Comparison of ENCODE assay signal across 8 mouse cellular contexts in genomic region chr1:191717601-191718498, GRCm38 (mm10). TPM values are rescaled to one million over a fixed set of nuclear protein-coding genes. Genes with fewer than 3 reads are reported as not detected.
DNase-seq lines count a peak whose midpoint lies in the region; ATAC-seq and TF ChIP-seq lines count a peak whose summit lies in the region.

Gene Lpgat1 (plus strand): TSS chr1:191717834.

- DNase-seq in gastrocnemius, postnatal 25 days = peak; percentile 85
- DNase-seq in left cerebral cortex, postnatal 14 days (ENCODE audit: low spot score in 2 of 2) = peak; percentile 20 to 63
- DNase-seq in right cerebral cortex, postnatal 14 days = peak; percentile 53
- DNase-seq in urinary bladder, postnatal 25 days (ENCODE audit: low spot score) = peak; percentile 79

- TF ChIP-seq POLR2A in cortical plate, adult 2 months (IDR thresholded peaks at IDR 0.05; ENCODE audit: extremely low read depth, insufficient read depth, low read length) = no peak

- ATAC-seq in activated CD4-positive, CD25-positive, alpha-beta regulatory T cell, adult 4 months = peak; percentile 75
- peak; percentile 73 for ATAC-seq in inflammation-experienced regulatory T-cells, adult 6 months
- peak; percentile 71 for ATAC-seq in megakaryocyte progenitor cell, adult 5-6 weeks (replicated peaks; ENCODE audit: poor library complexity)

- peak within 1 kb of the TSS; percentile 99 for H3K27ac ChIP-seq in cortical plate, adult 2 months (ENCODE audit: insufficient read depth, low read length)

- no peak for TF ChIP-seq CTCF in cortical plate, adult 2 months (IDR thresholded peaks at IDR 0.05; ENCODE audit: extremely low read depth, insufficient read depth, low read length)

- H3K4me1 ChIP-seq in cortical plate, adult 2 months (ENCODE audit: control insufficient read depth, insufficient read depth, low read length) = peaks cover 1% of the 10 kb centered on the region

- H3K4me3 ChIP-seq in cortical plate, adult 2 months (ENCODE audit: insufficient read depth, low read length) = peak within 1 kb of the TSS; percentile 83

- intact Hi-C loops in left cerebral cortex, postnatal 14 days (cut with DNase I) = loop anchor here (2.0 to 5.0 kb wide), 2 partner anchors 103 to 141 kb away; partner anchors contain the start of genes Dtl, Ints7 and Nek2

RNA-seq across cellular contexts. Expression of gene Lpgat1, which starts in this region (rescaled TPM):
- 1 to 10 TPM; 6.2 to 6.6 TPM for polyA plus RNA-seq in activated CD4-positive, CD25-positive, alpha-beta regulatory T cell, adult 4 months (2017; shearing (Covaris generic))
- polyA plus RNA-seq in cortical plate, adult 2 months (2012; rRNA removed) = 74.0 and 74.2 TPM in 2 replicates
- total RNA-seq in gastrocnemius, postnatal 25 days (2021) = 10 to 100 TPM; 28.7 to 32.1 TPM
- polyA plus RNA-seq in inflammation-experienced regulatory T-cells, adult 6 months (2017; shearing (Covaris generic)) = 1 to 10 TPM; 7.2 to 8.7 (median 8.3) TPM
- total RNA-seq in left cerebral cortex, postnatal 14 days (2021) = 100 to 1,000 TPM; 141 to 153 TPM
- 28.1 and 30.0 TPM in 2 replicates for total RNA-seq in megakaryocyte progenitor cell, adult 5-6 weeks (2015)
- 32.9 and 33.4 TPM in 2 replicates for total RNA-seq in megakaryocyte progenitor cell, adult 5-6 weeks (2017)

Comparison
In these comparisons a context has a peak if more than half of its experiments do, and no peak if none do; other contexts are left out.
1. Peak in every context shown above with its lines: DNase-seq, ATAC-seq, H3K4me3 ChIP-seq and H3K27ac ChIP-seq.
2. RNA of gene Lpgat1 (total RNA-seq): 141 to 153 TPM in left cerebral cortex, postnatal 14 days; 28.1 to 33.4 TPM in megakaryocyte progenitor cell, adult 5-6 weeks and 28.7 to 32.1 TPM in gastrocnemius, postnatal 25 days; every median in the first group is over 4 times any median in the second.